Mouse (Mus musculus) layer of hippocampus, postnatal 14 days (tissue): ENCODE measurements around the gene Cox7a1. TPM values are rescaled to one million over a fixed set of nuclear protein-coding genes. Genes with fewer than 3 reads are reported as not detected.
"Not testable (repeated sequence)": the region's sequence is repeated elsewhere in the genome, so short reads cannot be mapped to it uniquely, and the experiment has no call there.

ENCODE experiments used
- DNase-seq, 2 experiments: peaks; one replicate each; pipeline ENCODE4 v3.0.0; 2021 to 2022; ENCODE audit warnings: low spot score in 2 of 2, mixed read lengths in 1 of 2
- total RNA-seq, 2 experiments: library from RNA; stranded (reverse); gene quantifications; 2 replicates each; pipeline ENCODE4 v1.2.3; 2021

Gene Cox7a1
- total RNA-seq, 2 experiments from 2014 or later = 6.2 to 8.6 TPM

GRCm38 (mm10) chr7:30192088-30192487 is 8.1 kb downstream of the Cox7a1 start:
- no peak for DNase-seq

- no peak for DNase-seq
These were observed 9.1 kb downstream of the Cox7a1 start for GRCm38 (mm10) chr7:30193013-30193412.

GRCm38 (mm10) chr7:30193581-30194100 is 9.7 kb downstream of the Cox7a1 start:
- peak; percentile 57 to 71 for DNase-seq

- DNase-seq = peak; percentile 52 to 60
These were observed 10.3 kb downstream of the Cox7a1 start for GRCm38 (mm10) chr7:30194101-30194831.

- DNase-seq = peak; percentile 89 to 95
These were observed 10.9 kb downstream of the Cox7a1 start for GRCm38 (mm10) chr7:30194884-30195283.

- DNase-seq = no peak
These were observed 11.5 kb downstream of the Cox7a1 start for GRCm38 (mm10) chr7:30195461-30195860.

GRCm38 (mm10) chr7:30196171-30196570 is 12.2 kb downstream of the Cox7a1 start:
- no peak for DNase-seq

GRCm38 (mm10) chr7:30197592-30198129 is 13.7 kb downstream of the Cox7a1 start:
- no peak for DNase-seq

- DNase-seq = peak; percentile 55 to 65
These were observed 14.6 kb downstream of the Cox7a1 start, which contains the start of gene Capns1 for GRCm38 (mm10) chr7:30198481-30198971. Gene Capns1, minus strand, starts transcription at chr7:30198811.

GRCm38 (mm10) chr7:30199498-30200139 is 15.7 kb downstream of the Cox7a1 start:
- DNase-seq = no peak

GRCm38 (mm10) chr7:30200200-30200599 is 16.3 kb downstream of the Cox7a1 start:
- no peak for DNase-seq

GRCm38 (mm10) chr7:30200661-30201060 is 16.7 kb downstream of the Cox7a1 start:
- DNase-seq = not testable (repeated sequence)

GRCm38 (mm10) chr7:30202895-30203690 is 19.1 kb downstream of the Cox7a1 start:
- DNase-seq = no peak

GRCm38 (mm10) chr7:30204380-30204779 is 20.4 kb downstream of the Cox7a1 start:
- no peak for DNase-seq

GRCm38 (mm10) chr7:30205383-30205782 is 21.4 kb downstream of the Cox7a1 start:
- DNase-seq = peak in 1 of 2 experiments; percentile 59

GRCm38 (mm10) chr7:30206364-30206763 is 22.4 kb downstream of the Cox7a1 start:
- not testable (repeated sequence) for DNase-seq

GRCm38 (mm10) chr7:30211025-30211424 is 27.1 kb downstream of the Cox7a1 start:
- no peak for DNase-seq

- no peak for DNase-seq
These were observed 29.9 kb downstream of the Cox7a1 start for GRCm38 (mm10) chr7:30213881-30214280.

- no peak for DNase-seq
These were observed 31.9 kb downstream of the Cox7a1 start for GRCm38 (mm10) chr7:30215875-30216274.

GRCm38 (mm10) chr7:30216723-30217151 is 32.8 kb downstream of the Cox7a1 start:
- peak; percentile 50 to 78 for DNase-seq

GRCm38 (mm10) chr7:30217277-30217676 is 33.3 kb downstream of the Cox7a1 start:
- DNase-seq = no peak
